Mouse (Mus musculus) heart, adult 9 months (tissue): Measurements from ENCODE around the gene Rrp9.
A peak's percentile ranks its signal among the peaks of the same experiment; 100 is the strongest.
"Not testable (repeated sequence)": the region's sequence is repeated elsewhere in the genome, so short reads cannot be mapped to it uniquely, and the experiment has no call there.

ENCODE experiments used
- DNase-seq, 2 experiments: peaks; one replicate each; pipeline ENCODE4 v3.0.0; 2022; ENCODE audit warnings: low spot score in 2 of 2

The Rrp9 gene

GRCm38 (mm10) chr9:106473753-106474105, 2.0 kb upstream of the Rrp9 start:
- peak; percentile 10 to 28 for DNase-seq

DNA sequence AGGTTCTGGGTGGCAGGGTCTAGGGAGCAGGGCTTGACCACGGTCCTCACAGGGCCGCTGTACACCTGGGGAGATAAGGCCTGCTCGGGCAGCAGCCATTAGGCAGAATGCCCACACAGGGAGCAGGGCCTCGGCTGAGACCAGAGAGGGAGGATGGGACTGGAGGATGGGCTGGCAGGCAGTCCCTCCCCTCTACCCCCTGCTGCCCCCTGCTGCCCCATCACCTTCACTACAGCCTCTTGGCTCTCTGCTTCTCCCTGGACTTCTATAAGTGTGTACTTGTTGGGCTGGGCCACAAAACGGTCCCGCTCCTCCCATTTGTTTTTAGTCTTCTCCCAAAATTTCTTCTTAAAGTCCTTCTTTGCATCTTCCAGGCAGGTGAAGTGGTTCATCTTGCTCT, 1.3 kb upstream of the Rrp9 start:
- DNase-seq: peak; percentile 69 to 70

DNA sequence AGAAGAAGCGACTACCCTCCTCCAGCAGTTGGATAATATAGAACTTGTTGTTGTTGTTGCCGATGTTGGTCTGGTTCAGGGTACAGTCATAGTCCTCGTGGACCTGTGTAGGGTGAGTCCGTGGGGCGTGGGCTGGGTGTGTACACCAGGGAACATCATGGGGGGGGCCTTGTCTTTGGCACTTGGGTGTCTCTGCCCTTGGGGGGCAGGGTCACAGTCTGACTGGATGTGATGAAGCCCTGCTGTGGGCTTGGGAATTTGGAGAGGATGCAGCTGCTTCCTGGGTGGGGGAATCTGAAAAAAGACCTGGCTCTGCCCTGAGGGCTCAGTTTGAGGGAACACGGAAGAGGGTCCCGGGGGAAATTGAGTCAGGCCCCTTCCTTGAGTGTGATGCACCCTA, 717 bp upstream of the Rrp9 start:
- peak; percentile 47 to 53 for DNase-seq

DNA sequence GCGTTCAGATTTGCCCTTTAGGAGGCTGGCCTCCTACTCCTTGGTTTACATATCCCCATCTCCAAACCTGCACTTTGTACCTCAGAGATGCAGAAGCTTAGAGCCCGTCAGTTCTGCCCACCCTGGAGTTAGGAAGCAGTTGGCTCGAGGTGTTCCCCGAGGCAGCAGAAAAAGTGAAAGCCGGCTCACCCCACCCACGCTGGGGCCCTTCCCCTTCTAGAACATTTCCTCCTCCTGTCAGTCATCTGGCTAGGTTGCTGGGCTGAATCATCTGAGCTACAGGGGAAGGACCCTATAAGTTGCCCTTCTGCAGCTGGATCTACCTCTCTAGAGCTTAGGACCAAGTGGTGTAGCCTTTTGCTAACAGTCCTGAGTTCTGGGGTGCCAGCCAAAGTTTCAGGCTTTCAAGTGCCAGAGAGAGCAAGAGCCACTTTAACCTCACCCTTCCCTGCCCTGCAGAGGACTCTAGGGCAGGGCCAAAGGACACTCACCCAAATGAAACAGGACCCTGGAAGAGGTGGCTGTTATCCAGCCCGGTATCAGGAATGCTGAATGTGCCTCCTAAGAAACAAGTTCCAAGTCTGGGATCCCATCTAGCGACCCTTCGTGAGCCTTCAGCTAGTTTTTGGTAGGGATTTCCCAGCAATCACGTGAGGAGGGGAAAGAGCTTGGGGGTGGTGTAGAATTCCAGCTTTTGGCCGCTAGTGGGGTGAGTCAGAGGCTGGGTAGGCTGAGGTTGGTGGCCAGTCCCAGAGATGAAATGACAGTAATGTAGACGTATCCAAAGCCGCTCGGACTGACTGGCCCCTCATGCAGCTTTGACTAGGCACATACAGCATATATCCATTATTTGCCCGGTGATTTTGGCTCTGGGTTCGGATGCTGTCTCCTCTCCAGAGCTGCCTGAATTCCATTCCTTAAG, 500 bp downstream of the Rrp9 start:
- peak; percentile 79 to 82 for DNase-seq

GRCm38 (mm10) chr9:106476924-106477484, 1.2 kb downstream of the Rrp9 start, which contains the start of gene Parp3:
Gene Parp3, minus strand, starts transcription at chr9:106476949.
- peak; percentile 100 for DNase-seq

DNA sequence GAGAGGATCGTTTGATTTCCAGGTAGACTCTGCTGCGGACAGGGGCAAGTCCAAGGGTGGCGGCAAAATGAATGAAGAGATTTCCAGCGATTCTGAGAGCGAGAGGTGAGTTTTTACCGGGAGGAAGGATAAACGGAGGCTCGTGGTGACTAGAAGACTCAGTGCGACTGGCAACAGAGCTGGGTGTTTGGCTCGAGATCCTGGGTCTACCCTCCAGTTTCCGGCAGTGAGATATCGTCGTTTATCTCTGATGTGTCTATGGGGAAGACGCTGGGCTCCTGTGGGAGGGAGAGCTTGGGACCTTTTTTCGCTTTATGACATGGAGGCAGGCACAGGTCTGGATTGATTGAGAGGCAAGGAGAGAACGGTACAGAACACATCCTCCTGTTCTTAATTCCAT, 1.9 kb downstream of the Rrp9 start:
- peak in 1 of 2 experiments; percentile 11 for DNase-seq

DNA sequence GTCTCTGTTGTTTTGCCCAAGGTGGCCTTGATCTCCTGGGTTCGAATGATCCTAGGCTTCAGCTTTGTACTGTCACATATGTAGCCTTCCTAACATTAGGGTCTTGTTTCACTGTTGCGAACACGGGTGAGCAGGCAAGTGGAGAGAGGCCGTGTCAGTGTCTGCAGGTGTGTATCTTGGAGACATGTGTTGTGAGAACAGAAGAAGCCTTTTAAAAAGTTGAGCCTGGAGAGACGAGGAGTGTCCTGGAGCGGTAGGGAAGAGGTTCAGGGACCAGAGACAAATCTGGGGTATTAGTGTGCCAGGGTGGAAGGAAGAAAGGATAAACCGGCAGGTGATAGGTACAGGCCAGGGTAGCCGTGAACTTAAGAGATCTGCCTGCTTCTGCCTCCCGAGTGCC, 2.3 kb downstream of the Rrp9 start:
- peak; percentile 0 for DNase-seq

- peak in 1 of 2 experiments; percentile 0 for DNase-seq
Measured at GRCm38 (mm10) chr9:106480541-106480940, 4.8 kb downstream of the Rrp9 start.

GRCm38 (mm10) chr9:106481075-106481474, 5.3 kb downstream of the Rrp9 start:
- DNase-seq: peak in 1 of 2 experiments; percentile 0

DNA sequence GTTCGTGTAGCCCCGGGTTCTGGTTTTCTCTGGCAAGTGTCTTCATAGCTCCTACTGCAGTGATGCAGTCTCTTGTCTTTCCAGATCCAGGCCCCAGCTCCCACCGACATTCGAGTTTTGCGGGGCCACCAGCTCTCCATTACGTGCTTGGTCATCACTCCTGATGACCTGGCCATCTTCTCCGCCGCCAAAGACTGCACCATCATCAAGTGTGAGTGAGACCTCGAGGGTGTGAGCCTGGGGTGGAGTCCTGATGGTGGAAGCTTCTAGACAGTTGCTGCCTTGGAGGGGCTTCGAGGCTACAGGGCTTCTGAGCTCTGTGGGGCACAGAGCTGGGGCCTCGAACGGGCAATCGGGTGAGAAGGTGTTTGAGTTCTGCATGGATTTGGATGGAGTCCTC, 5.9 kb downstream of the Rrp9 start:
- no peak for DNase-seq

- no peak for DNase-seq
Measured at GRCm38 (mm10) chr9:106482578-106483115, 6.9 kb downstream of the Rrp9 start.

GRCm38 (mm10) chr9:106483136-106483535, 7.4 kb downstream of the Rrp9 start:
- DNase-seq: no peak

DNA sequence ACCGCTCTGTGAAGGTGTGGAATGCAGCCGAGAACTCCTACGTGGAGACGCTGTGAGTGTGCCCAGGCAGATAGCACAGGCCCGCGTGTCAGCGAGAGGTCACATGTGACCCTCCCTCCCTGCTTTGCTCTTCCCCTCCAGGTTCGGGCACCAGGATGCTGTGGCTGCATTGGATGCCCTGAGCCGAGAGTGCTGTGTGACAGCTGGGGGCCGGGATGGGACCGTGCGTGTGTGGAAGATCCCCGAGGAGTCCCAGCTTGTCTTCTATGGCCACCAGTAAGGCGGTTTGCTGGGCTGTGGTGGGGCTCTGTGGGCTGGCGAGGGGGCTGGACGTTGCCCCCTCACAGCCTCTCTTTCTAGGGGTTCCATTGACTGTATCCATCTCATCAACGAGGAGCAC, 7.8 kb downstream of the Rrp9 start:
- DNase-seq: no peak

GRCm38 (mm10) chr9:106485076-106485475, 9.3 kb downstream of the Rrp9 start:
- DNase-seq: no peak

DNA sequence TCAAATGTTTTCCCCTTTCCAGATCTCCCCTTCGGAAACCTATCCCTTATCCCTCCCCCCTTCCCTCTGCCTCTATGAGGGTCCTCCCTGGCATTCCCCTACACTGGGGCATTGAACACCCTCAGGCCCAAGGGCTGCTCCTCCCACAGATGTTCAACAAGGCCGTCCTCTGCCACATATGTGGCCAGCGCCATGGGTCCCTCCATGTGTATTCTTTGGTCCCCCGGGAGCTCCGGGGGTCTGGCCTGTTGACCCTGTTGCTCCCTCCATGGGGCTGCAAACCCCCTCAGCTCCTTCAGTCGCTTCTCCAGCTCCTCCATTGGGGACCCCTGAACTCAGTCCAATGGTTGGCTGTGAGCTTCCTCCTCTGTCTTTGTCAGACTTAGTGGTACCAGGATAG, 11.8 kb downstream of the Rrp9 start:
- DNase-seq: not testable (repeated sequence)

DNA sequence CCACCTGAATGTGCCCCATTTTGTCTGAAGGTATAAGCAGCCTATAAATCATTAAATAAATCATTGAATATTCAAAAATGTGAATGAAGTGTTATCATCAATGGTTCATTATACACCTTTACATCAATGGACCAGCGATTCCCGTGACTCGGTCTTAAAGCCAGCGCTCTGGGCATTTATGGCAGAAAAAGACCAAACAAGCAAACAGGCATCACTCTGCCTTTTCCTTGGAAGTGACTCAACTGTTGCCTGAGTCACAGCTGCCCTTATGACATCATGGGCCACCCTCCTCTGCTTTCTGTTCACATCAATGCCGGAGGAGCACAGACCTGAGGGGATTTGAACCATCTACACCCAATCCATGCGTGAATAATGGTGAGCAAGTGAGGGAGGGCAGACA, 23.9 kb downstream of the Rrp9 start, which contains the start of gene Iqcf1:
Iqcf1 (plus strand) TSS at position 301 of the 400 bp plus-strand sequence.
- no peak for DNase-seq

DNA sequence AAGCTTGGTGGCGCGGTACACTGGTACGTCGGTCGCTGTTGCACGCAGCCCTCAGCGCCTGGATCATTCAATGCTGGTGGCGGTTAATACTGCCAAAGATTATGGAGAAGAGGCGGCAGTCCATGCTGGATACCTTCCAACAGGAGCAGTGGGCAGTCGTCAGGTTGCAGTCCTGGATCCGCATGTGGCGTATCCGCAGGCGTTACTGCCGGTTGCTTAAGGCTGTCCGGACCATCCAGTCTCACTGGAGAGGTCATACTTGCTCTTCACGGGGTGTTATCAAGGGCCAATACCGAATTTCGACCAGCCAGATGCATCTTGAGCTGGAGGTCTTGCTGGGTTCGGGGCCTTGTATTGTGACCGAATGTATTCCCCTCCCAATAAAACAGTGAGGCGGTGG, 26.1 kb downstream of the Rrp9 start:
- no peak for DNase-seq

GRCm38 (mm10) chr9:106504246-106504645, 28.5 kb downstream of the Rrp9 start:
- DNase-seq: no peak

- DNase-seq: no peak
Measured at GRCm38 (mm10) chr9:106509356-106509755, 33.6 kb downstream of the Rrp9 start.

DNA sequence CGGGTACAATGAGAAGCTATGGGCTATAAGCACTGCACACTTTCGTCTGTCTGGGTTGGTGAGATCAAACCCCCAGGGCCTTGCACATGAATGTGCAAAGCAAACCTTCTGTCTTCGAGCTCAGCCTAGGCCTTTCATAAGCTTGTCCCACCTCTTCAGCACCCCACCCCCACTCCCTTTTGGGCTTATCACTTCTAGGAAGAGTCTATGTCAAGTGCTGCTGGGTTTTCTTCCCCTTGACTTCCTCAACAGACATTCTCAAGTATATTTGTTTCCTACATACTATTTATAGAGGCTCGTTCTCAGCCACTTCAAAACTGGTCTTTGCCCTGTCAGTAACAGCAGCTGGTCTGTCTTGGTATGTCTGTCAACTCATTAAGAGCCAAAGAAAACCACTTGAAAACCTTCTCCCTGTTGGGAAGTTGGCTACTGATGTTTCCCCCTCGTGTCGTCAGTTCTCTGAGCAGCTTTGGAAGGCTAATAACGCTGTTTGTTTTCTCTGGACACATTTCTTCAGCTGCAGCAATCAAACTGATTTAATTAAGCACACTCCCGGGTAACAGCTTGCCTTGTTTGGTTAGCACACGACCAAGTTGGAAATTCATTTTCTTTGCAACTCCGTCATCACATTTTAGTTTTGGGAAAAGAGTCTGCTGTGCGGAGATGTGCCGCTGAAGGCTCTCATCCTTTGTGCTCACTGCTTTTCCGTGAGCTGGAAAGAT, 37.1 kb downstream of the Rrp9 start:
- no peak for DNase-seq

- DNase-seq: no peak
Measured at GRCm38 (mm10) chr9:106513566-106513965, 37.8 kb downstream of the Rrp9 start.

DNA sequence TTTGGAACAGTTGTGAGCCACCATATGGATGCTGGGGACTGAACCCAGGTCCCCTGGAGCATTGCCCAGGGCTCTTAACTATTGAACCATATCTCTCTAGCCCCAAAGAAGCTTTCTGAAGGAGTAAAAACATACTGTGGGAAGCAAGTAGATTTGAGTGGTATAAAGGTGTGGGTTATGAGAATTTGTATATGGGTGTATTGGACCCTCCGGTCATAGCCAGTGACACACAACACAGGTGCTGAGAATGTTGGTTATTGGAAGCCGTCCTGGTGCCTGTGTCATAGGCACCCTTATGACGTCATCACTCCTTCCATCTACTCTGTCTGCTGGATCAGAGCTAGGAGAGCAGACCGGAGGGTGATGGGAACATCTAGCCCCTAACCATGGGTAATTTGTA, 38.5 kb downstream of the Rrp9 start, which contains the start of gene Iqcf5:
Iqcf5 (plus strand) TSS at position 301 of the 400 bp plus-strand sequence.
- DNase-seq: no peak
